Mouse (Mus musculus) forebrain, embryonic 13.5 days (tissue): Measurements from ENCODE around the gene Tenm2. TPM values are rescaled to one million over a fixed set of nuclear protein-coding genes. Genes with fewer than 3 reads are reported as not detected.

Source experiments
- ATAC-seq: fragments of 200-750 bp; cut with Nextera tagmentation; 2 replicates; pipeline ENCODE4 v1.8.0; 2017
- H3K27ac ChIP-seq: fragments of 300-500 bp; sonication (generic); 2 replicates; pipeline ENCODE4 v1.5.1; 2015; ENCODE audit warnings: inconsistent platforms, mild to moderate bottlenecking, moderate library complexity
- H3K27me3 ChIP-seq: fragments of 300-500 bp; sonication (generic); 2 replicates; pipeline ENCODE4 v1.6.1; 2015; ENCODE audit warnings: mild to moderate bottlenecking, inconsistent platforms
- H3K36me3 ChIP-seq: fragments of 300-500 bp; sonication (generic); 2 replicates; pipeline ENCODE4 v1.6.1; 2015; ENCODE audit warnings: mild to moderate bottlenecking, inconsistent platforms; ENCODE audit not compliant: poor library complexity, severe bottlenecking
- H3K4me1 ChIP-seq: fragments of 300-500 bp; sonication (generic); 2 replicates; pipeline ENCODE4 v1.6.1; 2015; ENCODE audit warnings: inconsistent platforms
- H3K4me2 ChIP-seq: fragments of 300-500 bp; sonication (generic); 2 replicates; pipeline ENCODE4 v1.6.1; 2015; ENCODE audit warnings: inconsistent platforms, mild to moderate bottlenecking, moderate library complexity
- H3K4me3 ChIP-seq: fragments of 300-500 bp; sonication (generic); 2 replicates; pipeline ENCODE4 v1.5.1; 2015; ENCODE audit warnings: mild to moderate bottlenecking, inconsistent platforms
- H3K9ac ChIP-seq: fragments of 300-500 bp; sonication (generic); 2 replicates; pipeline ENCODE4 v1.6.1; 2015; ENCODE audit warnings: mild to moderate bottlenecking, inconsistent platforms
- H3K9me3 ChIP-seq: fragments of 300-500 bp; sonication (generic); replicated peaks from 2 replicates; pipeline ENCODE4 v1.6.1; 2016; ENCODE audit warnings: inconsistent platforms
- WGBS: fragments of 180-500 bp; shearing (Covaris S2); methylation state at CpG from one replicate; pipeline ENCODE4 v1.1.7; 2015; 5-methylcytosine and 5-hydroxymethylcytosine counted together
- polyA plus RNA-seq: library from polyadenylated mRNA; unstranded; fragments of >200 nt; fragmentation: Nextera tagmentation; extraction: Ambion mirVana; gene quantifications from 2 replicates; pipeline ENCODE4 v1.2.1, GENCODE M21; 2015

Tenm2 gene
- polyA plus RNA-seq, 1 experiment from 2014 or later, result 18.2 TPM

- ATAC-seq, result no peak
- 58% methylated on average over 5 of the region's 5 CpGs for WGBS
Observed at GRCm38 (mm10) chr11:36958102-36958501, 277.7 kb downstream of the Tenm2 start.

GRCm38 (mm10) chr11:36941429-36941828 is 294.3 kb downstream of the Tenm2 start:
- WGBS, result 69% methylated on average over 6 of the region's 6 CpGs
- H3K36me3 ChIP-seq, result no peaks in the 10 kb centered on the region
- no peaks in the 10 kb centered on the region for H3K9me3 ChIP-seq
- peaks cover 15% of the 10 kb centered on the region for H3K4me1 ChIP-seq
- ATAC-seq, result peak; percentile 45; the same call in 1 of the 2 replicates
- H3K4me2 ChIP-seq, result no peak overlapping the region
- H3K9ac ChIP-seq, result no peak overlapping the region
- no peak overlapping the region for H3K27ac ChIP-seq
- no peak overlapping the region for H3K4me3 ChIP-seq
- H3K27me3 ChIP-seq, result no peaks in the 10 kb centered on the region

More at GRCm38 (mm10) chr11:36958102-36958501, 277.7 kb downstream of the Tenm2 start:
- Histone ChIP-seq H3K27ac (no peak overlapping the region), H3K4me3 (no peak overlapping the region), H3K36me3 (no peaks in the 10 kb centered on the region), H3K4me1 (no peaks in the 10 kb centered on the region), H3K27me3 (no peaks in the 10 kb centered on the region), H3K4me2 (no peak overlapping the region), H3K9ac (no peak overlapping the region), H3K9me3 (no peaks in the 10 kb centered on the region)

- Histone ChIP-seq H3K9me3 (no peaks in the 10 kb centered on the region), H3K4me2 (no peak overlapping the region), H3K9ac (no peak overlapping the region), H3K27ac (no peak overlapping the region), H3K36me3 (no peaks in the 10 kb centered on the region), H3K4me1 (peaks cover 15% of the 10 kb centered on the region), H3K4me3 (no peak overlapping the region), H3K27me3 (no peaks in the 10 kb centered on the region)
- 12% methylated on average over 7 of the region's 7 CpGs for WGBS
- no peak; the same call in 1 of the 2 replicates for ATAC-seq
Observed at GRCm38 (mm10) chr11:36940557-36941110, 295.1 kb downstream of the Tenm2 start.

- ATAC-seq, result no peak
- no peak overlapping the region for H3K9ac ChIP-seq
- H3K4me3 ChIP-seq, result no peak overlapping the region
- H3K4me1 ChIP-seq, result no peaks in the 10 kb centered on the region
- no peak overlapping the region for H3K27ac ChIP-seq
- H3K4me2 ChIP-seq, result no peak overlapping the region
- 83% methylated on average over 5 of the region's 5 CpGs for WGBS
- no peaks in the 10 kb centered on the region; the same call in 1 of the 2 replicates for H3K9me3 ChIP-seq
- H3K27me3 ChIP-seq, result no peaks in the 10 kb centered on the region
- no peaks in the 10 kb centered on the region for H3K36me3 ChIP-seq
Observed at GRCm38 (mm10) chr11:36929817-36930216, 305.9 kb downstream of the Tenm2 start.

GRCm38 (mm10) chr11:36926705-36927406 is 308.9 kb downstream of the Tenm2 start:
- Histone ChIP-seq H3K4me3 (no peak overlapping the region), H3K4me1 (no peaks in the 10 kb centered on the region), H3K9ac (no peak overlapping the region), H3K36me3 (no peaks in the 10 kb centered on the region), H3K27ac (no peak overlapping the region), H3K4me2 (no peak overlapping the region), H3K9me3 (no peaks in the 10 kb centered on the region; the same call in 1 of the 2 replicates), H3K27me3 (no peaks in the 10 kb centered on the region)
- no peak for ATAC-seq
- 82% methylated on average over 9 of the region's 9 CpGs for WGBS

- H3K4me3 ChIP-seq, result no peak overlapping the region
- no peaks in the 10 kb centered on the region for H3K4me1 ChIP-seq
- ATAC-seq, result no peak
- 87% methylated on average over 6 of the region's 6 CpGs for WGBS
- H3K9me3 ChIP-seq, result no peaks in the 10 kb centered on the region
- H3K36me3 ChIP-seq, result no peaks in the 10 kb centered on the region
- H3K27ac ChIP-seq, result no peak overlapping the region
- no peak overlapping the region for H3K9ac ChIP-seq
- H3K4me2 ChIP-seq, result no peak overlapping the region
- H3K27me3 ChIP-seq, result no peaks in the 10 kb centered on the region
Observed at GRCm38 (mm10) chr11:36919301-36919700, 316.5 kb downstream of the Tenm2 start.

- Histone ChIP-seq H3K27me3 (no peaks in the 10 kb centered on the region), H3K4me3 (no peak overlapping the region), H3K9me3 (no peaks in the 10 kb centered on the region), H3K4me1 (no peaks in the 10 kb centered on the region), H3K9ac (no peak overlapping the region), H3K36me3 (no peaks in the 10 kb centered on the region), H3K27ac (no peak overlapping the region), H3K4me2 (no peak overlapping the region)
- ATAC-seq, result no peak
- 78% methylated on average over 4 of the region's 4 CpGs for WGBS
Observed at GRCm38 (mm10) chr11:36911406-36911805, 324.4 kb downstream of the Tenm2 start.

GRCm38 (mm10) chr11:36909036-36909435 is 326.7 kb downstream of the Tenm2 start:
- no peak for ATAC-seq
- Histone ChIP-seq H3K4me2 (no peak overlapping the region), H3K27ac (no peak overlapping the region), H3K36me3 (no peaks in the 10 kb centered on the region), H3K4me3 (no peak overlapping the region), H3K9me3 (no peaks in the 10 kb centered on the region), H3K27me3 (no peaks in the 10 kb centered on the region), H3K4me1 (no peaks in the 10 kb centered on the region), H3K9ac (no peak overlapping the region)
- WGBS, result 79% methylated on average over 1 of the region's 1 CpGs

GRCm38 (mm10) chr11:36902302-36902701 is 333.5 kb downstream of the Tenm2 start:
- H3K4me3 ChIP-seq, result no peak overlapping the region
- WGBS, result 5% methylated on average over 2 of the region's 2 CpGs
- H3K27me3 ChIP-seq, result no peaks in the 10 kb centered on the region
- no peaks in the 10 kb centered on the region for H3K9me3 ChIP-seq
- H3K36me3 ChIP-seq, result no peaks in the 10 kb centered on the region
- H3K27ac ChIP-seq, result no peak overlapping the region
- peaks cover 11% of the 10 kb centered on the region for H3K4me1 ChIP-seq
- no peak; the same call in 1 of the 2 replicates for ATAC-seq
- no peak overlapping the region for H3K9ac ChIP-seq
- no peak overlapping the region for H3K4me2 ChIP-seq

- no peak overlapping the region for H3K9ac ChIP-seq
- H3K9me3 ChIP-seq, result no peaks in the 10 kb centered on the region
- no peaks in the 10 kb centered on the region for H3K36me3 ChIP-seq
- no peak overlapping the region for H3K27ac ChIP-seq
- no peak for ATAC-seq
- 95% methylated on average over 3 of the region's 3 CpGs for WGBS
- H3K4me1 ChIP-seq, result peaks cover 7% of the 10 kb centered on the region; the same call in 1 of the 2 replicates
- no peak overlapping the region for H3K4me2 ChIP-seq
- no peak overlapping the region for H3K4me3 ChIP-seq
- no peaks in the 10 kb centered on the region for H3K27me3 ChIP-seq
Observed at GRCm38 (mm10) chr11:36893061-36893460, 342.7 kb downstream of the Tenm2 start.

GRCm38 (mm10) chr11:36891106-36891505 is 344.7 kb downstream of the Tenm2 start:
- Histone ChIP-seq H3K4me2 (no peak overlapping the region), H3K9me3 (no peaks in the 10 kb centered on the region), H3K4me3 (no peak overlapping the region), H3K27me3 (no peaks in the 10 kb centered on the region), H3K9ac (no peak overlapping the region), H3K36me3 (no peaks in the 10 kb centered on the region), H3K4me1 (peaks cover 12% of the 10 kb centered on the region; the same call in 1 of the 2 replicates), H3K27ac (no peak overlapping the region)
- no peak for ATAC-seq
- WGBS, result 32% methylated on average over 3 of the region's 3 CpGs

- H3K27me3 ChIP-seq, result no peaks in the 10 kb centered on the region
- WGBS, result 30% methylated on average over 7 of the region's 7 CpGs
- H3K4me3 ChIP-seq, result no peak overlapping the region
- ATAC-seq, result peak; percentile 51; the same call in 1 of the 2 replicates
- H3K36me3 ChIP-seq, result no peaks in the 10 kb centered on the region
- H3K27ac ChIP-seq, result no peak overlapping the region
- H3K4me2 ChIP-seq, result no peak overlapping the region
- H3K9me3 ChIP-seq, result no peaks in the 10 kb centered on the region
- no peak overlapping the region for H3K9ac ChIP-seq
- peaks cover 12% of the 10 kb centered on the region; the same call in 1 of the 2 replicates for H3K4me1 ChIP-seq
Observed at GRCm38 (mm10) chr11:36887490-36887889, 348.3 kb downstream of the Tenm2 start.
